Mouse (Mus musculus): ENCODE measurements at regions not wholly inside any gene's neighbourhood (a gene's known extent, or its start where the extent isn't known, plus 50 kb on each side); places are given as distances from the start of the nearest gene placed in this dataset.

DNA sequence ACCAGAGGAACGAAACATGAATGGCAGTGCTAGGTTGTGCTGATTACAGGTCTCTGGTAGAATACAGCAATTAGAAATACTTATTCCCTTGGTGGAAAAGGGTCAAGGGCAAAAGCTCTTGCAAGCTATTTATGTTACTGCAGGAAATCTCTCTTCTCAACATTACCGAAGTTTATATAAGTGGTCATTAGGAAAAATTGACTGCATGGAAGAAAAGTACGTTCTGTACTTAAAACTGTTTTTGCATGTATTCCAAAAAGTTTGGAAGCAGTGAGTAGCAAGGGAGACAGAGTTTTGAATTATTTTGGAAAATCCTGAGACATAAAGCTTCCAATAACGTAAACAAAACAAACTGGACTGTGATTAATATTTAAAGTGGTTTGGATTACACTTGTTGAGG, 554.6 kb upstream of the Klf6 start:
- no peaks in the 10 kb centered on the region for H3K36me3 ChIP-seq (ENCODE audit: control insufficient read depth, insufficient read depth, low read length)
- no peaks in the 10 kb centered on the region for H3K9me3 ChIP-seq (replicated peaks; ENCODE audit: control insufficient read depth, low read length, poor library complexity, severe bottlenecking)
- no peak overlapping the region for H3K4me3 ChIP-seq (ENCODE audit: low read depth, low read length)
- no peak for ATAC-seq
- WGBS, result 84% methylated on average over 4 of the region's 4 CpGs
- H3K4me2 ChIP-seq (ENCODE audit: low read length), result no peak overlapping the region
- H3K4me1 ChIP-seq (ENCODE audit: control insufficient read depth, insufficient read depth, low read length), result no peaks in the 10 kb centered on the region
- no peaks in the 10 kb centered on the region for H3K27me3 ChIP-seq (ENCODE audit: control insufficient read depth, insufficient read depth, low read depth, low read length)
- no peak overlapping the region for H3K27ac ChIP-seq (ENCODE audit: low read length)
- H3K9ac ChIP-seq (ENCODE audit: low read depth, low read length), result no peak overlapping the region

DNA sequence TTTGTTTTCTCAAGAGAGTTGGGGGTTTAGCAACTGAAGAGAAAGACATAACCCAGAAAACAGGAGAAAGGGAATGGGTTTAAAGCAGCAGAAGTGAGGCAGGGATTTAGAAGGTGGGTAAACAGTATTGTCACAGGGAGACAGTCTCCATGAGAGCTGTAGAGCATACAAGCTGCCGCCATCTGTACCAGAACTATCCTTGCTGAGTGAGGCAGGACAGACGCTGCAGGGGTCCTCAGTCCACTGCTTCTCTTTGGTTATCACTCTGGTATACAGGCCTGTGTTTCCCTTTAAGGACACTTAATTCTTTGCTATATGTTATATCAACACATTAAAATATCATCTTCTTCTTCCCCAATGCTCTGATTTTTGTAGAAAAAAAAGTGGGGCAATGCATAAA, 548.0 kb upstream of the Klf6 start:
- Histone ChIP-seq H3K27ac (ENCODE audit: low read length) (no peak overlapping the region), H3K36me3 (ENCODE audit: control insufficient read depth, insufficient read depth, low read length) (no peaks in the 10 kb centered on the region), H3K4me1 (ENCODE audit: control insufficient read depth, insufficient read depth, low read length) (no peaks in the 10 kb centered on the region), H3K9me3 (replicated peaks; ENCODE audit: control insufficient read depth, low read length, poor library complexity, severe bottlenecking) (no peaks in the 10 kb centered on the region), H3K27me3 (ENCODE audit: control insufficient read depth, insufficient read depth, low read depth, low read length) (no peaks in the 10 kb centered on the region), H3K9ac (ENCODE audit: low read depth, low read length) (no peak overlapping the region), H3K4me2 (ENCODE audit: low read length) (no peak overlapping the region), H3K4me3 (ENCODE audit: low read depth, low read length) (no peak overlapping the region)
- WGBS, result 56% methylated on average over 2 of the region's 2 CpGs
- no peak for ATAC-seq

DNA sequence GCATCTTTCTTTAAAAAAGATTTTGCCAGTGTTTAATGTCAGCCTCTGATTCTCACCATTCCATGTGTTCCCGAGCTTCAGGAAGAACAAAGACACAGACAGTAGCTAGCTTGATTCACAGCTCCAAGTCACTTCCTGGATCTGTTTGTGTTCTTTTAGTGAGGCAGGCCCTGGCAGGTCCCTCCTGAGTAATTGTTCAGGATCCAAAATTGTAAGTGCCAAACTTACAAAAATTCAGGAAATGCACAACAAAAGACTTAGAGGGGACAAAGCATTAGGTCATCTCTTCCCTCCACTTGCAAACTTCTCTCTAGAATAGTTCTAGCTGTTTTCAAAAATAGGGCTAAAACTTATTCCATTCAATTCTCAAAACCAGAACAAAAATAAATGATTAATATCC, 546.3 kb upstream of the Klf6 start:
- Histone ChIP-seq H3K9me3 (replicated peaks; ENCODE audit: control insufficient read depth, low read length, poor library complexity, severe bottlenecking) (no peaks in the 10 kb centered on the region), H3K27me3 (ENCODE audit: control insufficient read depth, insufficient read depth, low read depth, low read length) (no peaks in the 10 kb centered on the region), H3K4me1 (ENCODE audit: control insufficient read depth, insufficient read depth, low read length) (no peaks in the 10 kb centered on the region), H3K27ac (ENCODE audit: low read length) (no peak overlapping the region), H3K4me2 (ENCODE audit: low read length) (no peak overlapping the region), H3K9ac (ENCODE audit: low read depth, low read length) (no peak overlapping the region), H3K36me3 (ENCODE audit: control insufficient read depth, insufficient read depth, low read length) (no peaks in the 10 kb centered on the region), H3K4me3 (ENCODE audit: low read depth, low read length) (no peak overlapping the region)
- WGBS, result 55% methylated on average over 1 of the region's 1 CpGs
- no peak for ATAC-seq

DNA sequence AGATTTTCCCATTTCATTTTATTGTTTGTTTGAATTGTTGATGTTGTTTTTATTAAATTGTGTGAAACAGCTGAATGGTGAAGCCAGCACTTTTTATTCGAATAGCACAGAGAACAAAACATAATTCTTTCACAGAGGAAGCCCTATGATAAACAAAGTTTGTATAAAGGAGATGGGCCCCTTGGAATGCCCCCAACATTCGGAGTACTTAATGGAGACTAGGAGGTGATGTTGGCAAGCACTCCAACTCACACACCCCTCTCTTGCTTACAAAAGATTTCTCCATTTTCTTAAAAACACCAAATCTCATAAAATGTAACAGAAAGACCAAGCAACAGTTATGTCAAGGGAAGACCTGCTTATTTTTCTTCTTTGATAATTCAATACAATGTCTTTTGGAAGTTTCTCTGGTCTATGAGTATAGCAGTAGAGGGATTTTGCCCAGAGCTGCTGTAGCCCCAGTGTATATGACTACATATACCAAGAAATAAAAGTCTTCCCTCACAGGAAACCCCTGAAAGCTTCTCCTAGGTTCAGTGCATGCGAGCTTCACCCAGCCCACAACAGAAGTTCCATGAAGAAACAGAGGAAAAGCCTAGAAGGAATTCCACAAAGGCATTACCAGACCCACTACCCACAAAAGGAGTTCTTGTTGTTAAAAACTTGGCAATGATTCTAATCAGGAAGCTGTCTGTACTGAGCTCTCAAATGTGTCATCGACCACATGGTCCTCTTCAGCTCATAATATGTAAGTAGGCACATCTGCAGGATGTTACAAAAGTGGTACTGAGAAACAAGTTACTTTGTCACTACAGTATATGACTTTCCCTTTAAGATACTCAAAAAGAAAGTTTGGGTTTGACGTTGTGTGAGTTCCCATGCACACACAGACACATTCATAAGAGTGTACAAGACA, 543.1 kb upstream of the Klf6 start:
- Histone ChIP-seq H3K27ac (ENCODE audit: low read length) (no peak overlapping the region), H3K9me3 (replicated peaks; ENCODE audit: control insufficient read depth, low read length, poor library complexity, severe bottlenecking) (no peaks in the 10 kb centered on the region), H3K4me2 (ENCODE audit: low read length) (no peak overlapping the region), H3K27me3 (ENCODE audit: control insufficient read depth, insufficient read depth, low read depth, low read length) (no peaks in the 10 kb centered on the region), H3K4me3 (ENCODE audit: low read depth, low read length) (no peak overlapping the region), H3K9ac (ENCODE audit: low read depth, low read length) (no peak overlapping the region), H3K4me1 (ENCODE audit: control insufficient read depth, insufficient read depth, low read length) (no peaks in the 10 kb centered on the region), H3K36me3 (ENCODE audit: control insufficient read depth, insufficient read depth, low read length) (no peaks in the 10 kb centered on the region)
- WGBS, result 82% methylated on average over 5 of the region's 5 CpGs
- ATAC-seq, result no peak

DNA sequence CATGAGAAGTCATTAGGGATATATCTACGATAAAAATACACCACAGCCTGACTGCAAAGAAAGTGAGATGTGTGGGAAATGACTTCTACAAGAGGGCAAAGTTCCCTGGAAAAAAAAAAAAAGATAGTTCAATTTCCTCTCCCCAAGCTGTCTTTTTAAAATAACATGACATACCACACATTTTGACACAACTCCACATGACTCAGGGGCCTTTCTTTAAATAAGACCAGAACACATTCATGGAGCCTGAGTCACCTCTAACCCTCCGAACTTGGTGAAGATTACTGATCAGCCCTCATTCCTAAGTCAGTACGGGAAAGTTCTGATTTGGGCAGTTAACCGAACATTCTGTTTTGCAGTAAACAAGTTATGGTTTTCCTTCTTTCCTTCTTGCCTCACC, 515.6 kb upstream of the Klf6 start:
- WGBS, result 68% methylated on average over 4 of the region's 4 CpGs
- Histone ChIP-seq H3K9me3 (replicated peaks; ENCODE audit: control insufficient read depth, low read length, poor library complexity, severe bottlenecking) (no peaks in the 10 kb centered on the region), H3K4me3 (ENCODE audit: low read depth, low read length) (no peak overlapping the region), H3K36me3 (ENCODE audit: control insufficient read depth, insufficient read depth, low read length) (no peaks in the 10 kb centered on the region), H3K4me2 (ENCODE audit: low read length) (no peak overlapping the region), H3K27ac (ENCODE audit: low read length) (no peak overlapping the region), H3K4me1 (ENCODE audit: control insufficient read depth, insufficient read depth, low read length) (no peaks in the 10 kb centered on the region), H3K27me3 (ENCODE audit: control insufficient read depth, insufficient read depth, low read depth, low read length) (no peaks in the 10 kb centered on the region), H3K9ac (ENCODE audit: low read depth, low read length) (no peak overlapping the region)
- no peak for ATAC-seq

DNA sequence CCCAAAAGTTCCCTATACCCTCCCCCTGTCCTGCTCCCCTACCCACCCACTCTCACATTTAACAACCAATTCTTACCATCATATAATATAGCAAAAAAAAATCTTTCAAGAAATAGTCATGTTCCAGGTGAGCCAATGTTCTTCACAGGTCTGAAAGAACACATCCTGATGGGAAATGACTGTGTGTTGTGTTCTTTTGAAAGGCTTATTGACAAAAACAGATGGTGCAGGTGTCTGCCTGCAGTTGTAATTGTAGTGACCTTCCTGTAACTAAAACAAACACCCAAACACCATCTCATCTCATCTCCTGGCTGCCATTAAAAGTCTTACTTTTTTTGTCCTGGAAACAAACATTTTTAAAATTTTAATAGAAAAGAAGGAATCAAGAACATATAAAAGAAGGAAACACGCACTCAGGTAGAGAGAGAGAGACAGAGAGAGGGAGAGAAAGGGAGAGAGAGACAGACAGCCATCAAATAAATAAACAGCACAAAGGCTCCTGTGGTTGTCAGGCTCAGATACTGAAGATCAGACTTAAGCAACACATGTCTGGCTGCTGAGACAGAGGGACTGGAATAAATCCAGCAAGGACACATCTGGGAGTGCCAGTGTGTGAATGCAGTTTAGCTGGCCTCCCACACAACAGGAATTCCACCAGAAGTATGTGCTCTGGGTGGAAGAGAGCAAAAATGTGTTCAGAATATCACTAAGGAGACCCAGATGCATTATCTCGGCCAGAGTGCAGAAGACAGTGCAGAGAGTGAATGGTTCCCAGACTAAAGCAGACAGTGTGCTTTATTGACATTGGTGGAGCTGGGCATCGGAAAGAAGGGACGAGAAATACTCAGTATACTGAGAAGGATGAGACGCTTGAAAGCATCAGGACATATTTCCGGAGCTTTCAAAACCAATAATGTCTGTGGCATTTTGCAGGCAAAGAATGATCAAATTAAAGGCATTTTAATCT, 513.5 kb upstream of the Klf6 start:
- no peaks in the 10 kb centered on the region for H3K9me3 ChIP-seq (replicated peaks; ENCODE audit: control insufficient read depth, low read length, poor library complexity, severe bottlenecking)
- no peak overlapping the region for H3K4me2 ChIP-seq (ENCODE audit: low read length)
- ATAC-seq, result no peak
- H3K36me3 ChIP-seq (ENCODE audit: control insufficient read depth, insufficient read depth, low read length), result no peaks in the 10 kb centered on the region
- no peak overlapping the region for H3K9ac ChIP-seq (ENCODE audit: low read depth, low read length)
- H3K27me3 ChIP-seq (ENCODE audit: control insufficient read depth, insufficient read depth, low read depth, low read length), result no peaks in the 10 kb centered on the region
- 81% methylated on average over 6 of the region's 6 CpGs for WGBS
- no peaks in the 10 kb centered on the region for H3K4me1 ChIP-seq (ENCODE audit: control insufficient read depth, insufficient read depth, low read length)
- no peak overlapping the region for H3K27ac ChIP-seq (ENCODE audit: low read length)
- H3K4me3 ChIP-seq (ENCODE audit: low read depth, low read length), result no peak overlapping the region

DNA sequence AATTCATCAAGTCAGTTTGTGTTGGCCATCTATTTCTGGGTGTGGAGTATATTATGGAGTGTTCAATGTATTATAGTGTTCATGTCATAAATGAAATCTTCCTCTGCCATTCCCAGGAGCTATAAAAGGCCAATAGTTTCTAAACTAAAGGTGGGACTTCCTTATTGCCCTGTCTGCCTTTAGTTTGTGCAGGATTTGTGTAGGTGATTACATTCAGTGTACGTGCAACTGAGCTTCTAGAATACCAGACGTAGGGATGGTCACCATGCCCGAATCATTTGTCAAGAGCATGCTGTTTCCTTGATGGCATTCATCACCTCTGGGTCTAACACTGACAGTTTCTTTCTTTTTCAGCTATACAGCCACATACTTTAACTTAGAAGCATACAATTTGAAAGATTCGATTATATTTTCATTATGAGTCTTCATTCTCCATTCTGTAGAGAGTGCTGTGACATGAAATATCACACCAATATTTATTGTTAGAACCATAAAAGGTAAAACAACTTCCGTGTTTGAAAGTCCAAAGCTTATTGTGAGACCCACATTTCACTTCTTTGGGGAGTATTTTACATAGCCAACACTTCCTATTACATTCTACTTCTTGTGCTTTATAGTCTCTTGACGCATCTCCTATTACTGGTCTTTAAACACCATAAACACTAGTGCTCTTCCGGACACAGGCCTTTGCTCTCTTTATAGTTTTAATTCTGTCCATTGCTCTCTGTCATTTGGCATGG, 494.1 kb upstream of the Klf6 start:
- no peaks in the 10 kb centered on the region for H3K9me3 ChIP-seq (replicated peaks; ENCODE audit: control insufficient read depth, low read length, poor library complexity, severe bottlenecking)
- WGBS, result 93% methylated on average over 7 of the region's 7 CpGs
- no peak overlapping the region for H3K4me2 ChIP-seq (ENCODE audit: low read length)
- H3K27me3 ChIP-seq (ENCODE audit: control insufficient read depth, insufficient read depth, low read depth, low read length), result no peaks in the 10 kb centered on the region
- H3K4me1 ChIP-seq (ENCODE audit: control insufficient read depth, insufficient read depth, low read length), result no peaks in the 10 kb centered on the region
- H3K27ac ChIP-seq (ENCODE audit: low read length), result no peak overlapping the region
- H3K4me3 ChIP-seq (ENCODE audit: low read depth, low read length), result no peak overlapping the region
- H3K9ac ChIP-seq (ENCODE audit: low read depth, low read length), result no peak overlapping the region
- no peak for ATAC-seq
- no peaks in the 10 kb centered on the region for H3K36me3 ChIP-seq (ENCODE audit: control insufficient read depth, insufficient read depth, low read length)

DNA sequence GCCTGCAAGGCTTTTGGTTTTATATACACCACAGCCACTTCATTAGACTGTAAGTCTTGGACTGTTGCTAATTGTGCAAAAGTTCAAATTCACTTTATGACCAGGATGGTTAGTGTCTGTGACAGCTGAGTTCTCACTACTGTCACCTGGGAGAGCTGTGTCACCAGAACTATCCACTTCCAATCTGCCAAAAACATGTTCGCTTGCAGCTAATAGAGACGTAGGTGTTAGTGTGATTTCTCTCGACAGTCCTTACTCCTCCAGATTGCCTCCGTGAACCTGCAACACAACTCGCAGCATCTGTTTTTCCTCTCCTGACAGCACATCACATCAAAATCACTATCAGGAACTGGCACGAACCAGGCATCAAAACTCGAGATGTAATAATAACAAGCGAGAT, 491.3 kb upstream of the Klf6 start:
- no peak overlapping the region for H3K9ac ChIP-seq (ENCODE audit: low read depth, low read length)
- H3K27me3 ChIP-seq (ENCODE audit: control insufficient read depth, insufficient read depth, low read depth, low read length), result no peaks in the 10 kb centered on the region
- no peaks in the 10 kb centered on the region for H3K36me3 ChIP-seq (ENCODE audit: control insufficient read depth, insufficient read depth, low read length)
- no peak for ATAC-seq
- no peak overlapping the region for H3K27ac ChIP-seq (ENCODE audit: low read length)
- no peak overlapping the region for H3K4me2 ChIP-seq (ENCODE audit: low read length)
- no peaks in the 10 kb centered on the region for H3K9me3 ChIP-seq (replicated peaks; ENCODE audit: control insufficient read depth, low read length, poor library complexity, severe bottlenecking)
- no peak overlapping the region for H3K4me3 ChIP-seq (ENCODE audit: low read depth, low read length)
- no peaks in the 10 kb centered on the region for H3K4me1 ChIP-seq (ENCODE audit: control insufficient read depth, insufficient read depth, low read length)
- WGBS, result 90% methylated on average over 8 of the region's 8 CpGs

Data from midbrain, embryonic 16.5 days (tissue).